Mouse (Mus musculus) T-cell, adult 2 months (primary cell): ENCODE data around the gene Arfgef3.
"Not testable (repeated sequence)": the region's sequence is repeated elsewhere in the genome, so short reads cannot be mapped to it uniquely, and the experiment has no call there.

Experiments
- DNase-seq: peaks from one replicate; pipeline ENCODE4 v3.0.0; 2022; ENCODE audit warnings: low spot score

Gene Arfgef3

DNA sequence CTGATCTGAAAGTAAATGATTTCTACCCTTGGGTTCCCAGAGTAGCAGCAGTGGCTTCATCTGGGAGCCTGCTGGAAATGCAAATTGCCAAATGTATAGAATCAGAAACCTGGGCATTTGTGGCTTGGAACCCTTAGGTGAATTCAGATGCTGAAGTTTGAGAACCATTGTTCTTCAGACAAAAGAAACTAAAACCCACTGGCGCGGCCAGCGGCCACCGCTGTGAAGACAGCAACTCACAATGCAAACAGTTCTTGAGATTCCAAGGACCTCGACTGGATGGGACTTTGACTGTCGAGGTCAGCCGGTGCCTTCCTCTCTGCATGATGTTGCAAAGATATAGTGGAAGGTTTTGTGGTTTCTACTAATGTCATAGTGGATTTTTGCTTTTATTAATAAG lies 159.6 kb downstream of the Arfgef3 start:
- no peak for DNase-seq

DNA sequence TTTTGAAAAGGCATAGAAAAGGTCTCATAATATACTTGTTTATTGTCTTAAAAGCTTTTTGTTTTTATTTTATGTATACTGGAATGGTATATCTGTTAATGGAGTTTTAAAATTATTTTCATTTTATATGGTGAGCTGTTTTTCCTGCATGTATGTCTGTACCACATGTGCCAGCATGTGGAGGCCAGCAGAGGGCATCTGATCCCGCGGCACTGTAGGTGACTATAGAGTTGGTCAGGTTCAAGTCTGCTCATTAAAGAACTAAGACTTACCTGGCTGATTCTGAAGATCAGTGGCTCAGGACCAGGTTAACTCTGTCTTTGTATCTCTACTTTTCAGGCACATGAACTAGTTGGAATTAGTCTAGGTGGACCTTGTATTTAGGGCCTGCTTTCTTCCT lies 171.2 kb downstream of the Arfgef3 start:
- DNase-seq: no peak

DNA sequence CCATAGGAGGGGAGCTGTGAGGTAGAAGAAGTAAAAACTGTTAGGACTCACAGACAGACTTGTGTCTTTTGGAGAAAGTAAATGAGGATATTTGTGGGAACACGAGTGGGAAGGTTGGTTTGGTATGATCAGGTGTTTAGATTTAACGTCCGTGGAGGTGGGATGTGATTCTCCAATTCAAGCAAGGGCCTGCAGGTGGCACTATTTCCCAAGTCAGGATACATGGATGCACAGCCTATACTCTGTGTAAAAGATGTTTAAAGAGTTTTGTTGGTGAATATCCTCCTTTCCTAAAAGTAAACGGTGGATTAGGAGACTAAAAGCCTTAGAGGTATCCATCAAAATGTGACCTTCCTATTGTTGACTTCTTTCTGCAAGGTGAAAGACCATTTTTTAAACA lies 180.8 kb downstream of the Arfgef3 start:
- no peak for DNase-seq

DNA sequence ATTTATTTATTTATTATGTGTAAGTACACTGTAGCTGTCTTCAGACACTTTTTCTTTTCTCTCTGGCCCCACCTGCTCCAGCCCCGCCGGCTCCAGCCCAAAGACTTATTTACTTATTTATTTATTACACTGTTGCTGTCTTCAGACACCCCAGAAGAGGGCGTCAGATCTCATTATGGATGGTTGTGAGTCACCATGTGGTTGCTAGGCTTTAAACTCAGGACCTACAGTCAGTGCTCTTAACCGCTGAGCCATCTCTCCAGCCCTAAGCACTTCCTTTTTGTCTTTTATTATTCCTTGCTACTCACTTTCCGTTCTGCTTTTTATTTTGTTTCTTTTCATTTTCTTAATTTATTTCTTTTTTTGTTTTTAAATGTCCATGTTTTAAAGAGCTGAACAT lies 182.3 kb downstream of the Arfgef3 start:
- no peak for DNase-seq

DNA sequence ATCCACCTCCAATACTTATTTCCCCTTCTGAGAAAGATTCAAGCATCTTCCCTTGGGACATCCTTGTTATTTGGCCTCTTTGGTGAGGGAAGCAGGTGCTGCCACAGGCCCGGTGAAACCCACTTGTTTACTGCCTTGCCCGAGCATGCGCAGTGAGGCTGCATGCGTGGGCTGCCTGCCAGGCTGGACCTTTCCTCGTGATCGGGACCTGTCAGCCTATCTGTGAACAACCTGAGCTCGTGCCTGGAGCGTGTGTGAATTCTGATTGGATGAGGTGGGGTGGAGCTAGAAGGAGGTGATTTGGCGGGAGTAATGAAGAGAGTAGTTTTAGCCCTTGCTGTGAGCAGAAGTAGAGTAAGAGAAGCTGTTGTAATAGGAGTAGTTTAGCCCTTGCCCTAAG lies 184.7 kb downstream of the Arfgef3 start:
- DNase-seq: not testable (repeated sequence)

DNA sequence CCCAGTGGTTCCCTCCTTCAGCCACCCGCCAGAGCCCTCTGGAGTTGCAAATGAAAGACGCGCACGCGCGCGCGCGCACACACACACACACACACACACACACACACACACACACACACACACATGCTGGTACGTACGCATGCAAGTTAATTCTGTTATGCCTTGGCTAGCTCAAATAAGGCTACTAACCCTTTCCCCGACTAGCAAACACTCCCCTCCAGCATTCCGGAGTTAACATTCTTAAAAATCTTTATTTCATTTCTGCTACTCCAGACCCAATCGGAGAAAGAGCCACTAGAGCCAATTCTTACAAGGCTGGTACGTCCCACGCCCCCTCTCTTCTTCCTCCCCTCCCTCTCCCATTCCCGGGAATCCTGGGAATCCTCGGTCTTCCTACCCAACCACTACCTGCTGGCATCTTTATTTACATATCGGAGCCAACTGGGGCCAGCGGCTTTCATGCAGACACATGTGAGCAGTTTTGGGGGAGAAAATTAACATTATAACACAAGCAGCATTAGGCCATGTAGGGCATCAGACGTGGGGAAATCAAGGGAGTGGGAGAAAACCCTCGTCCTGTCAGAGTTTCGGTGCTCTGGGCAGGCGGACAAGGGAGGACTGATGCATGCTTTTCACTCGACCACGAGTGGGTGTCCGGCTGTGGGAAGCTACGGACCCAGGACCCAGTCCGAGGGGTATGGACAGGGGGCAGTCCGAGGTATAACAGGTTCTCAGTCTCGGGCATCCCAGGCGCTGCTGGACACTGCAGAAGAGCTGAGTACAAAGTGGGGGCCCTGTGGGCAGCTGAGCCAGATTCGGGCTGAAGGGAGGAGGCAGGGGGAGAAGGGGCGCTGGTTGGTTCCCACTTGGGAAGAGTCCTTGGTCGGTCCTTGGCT lies 194.2 kb downstream of the Arfgef3 start:
- DNase-seq: no peak

DNA sequence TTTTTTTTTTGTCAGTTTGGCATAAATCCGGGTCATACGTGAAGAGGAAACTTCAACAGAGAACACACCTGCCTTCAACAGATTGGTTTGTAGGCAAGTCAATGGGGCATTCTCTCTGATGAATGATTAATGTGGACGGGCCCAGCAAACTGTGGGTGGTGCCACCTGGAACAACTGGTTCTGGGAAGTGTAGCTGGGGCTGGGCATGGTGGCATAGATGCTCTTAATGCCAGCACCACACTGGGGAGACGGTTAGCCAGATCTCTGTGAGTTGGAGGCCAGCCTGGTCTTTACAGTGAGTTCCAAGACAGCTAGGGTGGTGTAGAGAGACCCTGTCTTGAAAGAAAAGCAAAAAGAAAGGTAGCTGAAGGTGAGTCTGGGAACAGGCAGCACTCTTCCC lies 196.4 kb downstream of the Arfgef3 start:
- no peak for DNase-seq

DNA sequence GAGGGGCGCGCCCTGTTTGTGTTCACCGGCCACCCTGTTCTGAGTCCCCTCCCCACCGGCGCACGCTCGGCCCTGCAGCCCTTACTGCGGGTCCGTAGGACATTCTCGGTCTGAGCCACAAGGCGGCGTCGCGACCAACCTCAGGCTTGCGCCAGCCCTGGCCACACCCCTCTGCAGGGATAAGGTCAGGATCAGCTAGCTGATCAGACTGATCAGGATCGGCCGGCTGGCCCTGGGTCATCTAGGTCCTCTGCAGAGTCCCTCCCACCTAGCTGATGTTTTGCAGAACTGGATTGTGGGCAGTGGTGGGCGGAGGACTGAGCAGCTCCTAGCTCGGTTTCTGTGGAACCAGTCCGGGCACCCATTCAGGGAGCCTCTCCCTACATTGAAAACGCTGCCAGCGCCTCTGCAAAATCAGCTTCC lies 197.9 kb downstream of the Arfgef3 start, which contains the start of gene Hebp2:
Hebp2 (minus strand) TSS at position 264 of the 423 bp plus-strand sequence.
- no peak for DNase-seq

DNA sequence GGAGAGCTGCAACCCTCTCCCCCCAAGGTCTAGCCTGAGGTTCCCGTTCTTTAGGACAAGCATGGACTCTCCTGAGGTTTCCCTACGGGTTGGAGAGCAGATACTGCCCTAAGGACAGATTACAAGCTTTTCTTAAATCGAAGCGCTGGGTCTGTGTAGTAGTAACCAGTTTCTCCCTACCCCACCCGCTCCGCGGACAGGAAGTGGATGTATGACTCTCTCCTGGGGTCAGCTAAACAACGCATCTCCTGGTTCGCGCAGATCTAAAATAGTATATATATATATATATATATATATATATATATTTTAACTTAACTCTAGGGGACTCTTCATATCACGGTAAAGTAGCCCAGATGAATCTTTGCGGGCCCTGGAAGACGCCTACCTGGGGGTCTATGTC lies 198.4 kb downstream of the Arfgef3 start:
- DNase-seq: no peak

DNA sequence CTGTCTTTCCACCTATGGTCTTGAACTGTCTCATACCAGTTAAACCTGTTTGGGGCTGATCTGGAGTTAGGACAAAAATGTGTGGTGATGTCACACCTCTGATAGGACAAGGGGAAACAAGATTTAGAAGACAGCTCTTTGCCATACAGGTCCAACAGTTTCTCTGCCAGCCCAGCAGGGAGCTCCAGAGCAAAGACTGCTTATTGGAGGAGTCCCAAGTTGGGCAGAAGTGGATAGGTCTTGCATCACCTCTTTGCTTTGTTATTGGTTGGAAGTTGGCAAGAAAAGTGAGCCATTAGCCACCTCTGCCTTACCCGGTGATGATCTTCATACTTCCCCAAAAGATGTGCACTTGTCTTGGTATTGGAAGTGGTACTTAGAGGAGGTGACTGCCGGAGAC lies 206.9 kb downstream of the Arfgef3 start:
- DNase-seq: no peak

DNA sequence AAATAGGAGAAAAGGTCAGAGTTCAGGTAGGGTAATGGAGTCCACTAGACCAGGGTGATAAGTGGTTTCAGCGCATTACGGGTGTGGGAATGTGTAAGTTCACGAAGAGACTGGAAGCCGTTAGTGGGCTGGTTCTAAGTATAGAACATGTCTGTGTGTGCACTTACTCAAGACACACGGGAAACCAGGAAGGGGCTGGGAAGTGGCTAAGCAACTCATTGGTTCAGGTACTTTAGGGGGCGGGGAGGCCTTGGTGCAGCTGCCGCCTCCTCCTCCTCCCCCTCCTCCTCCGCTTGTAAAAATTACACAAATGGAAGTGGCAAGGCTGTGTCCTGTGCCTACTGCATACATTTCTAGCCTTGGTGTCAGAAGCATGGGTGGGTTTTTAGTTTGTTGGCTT lies 211.5 kb downstream of the Arfgef3 start:
- DNase-seq: no peak
